Mouse (Mus musculus): ENCODE measurements at regions not wholly inside any gene's neighbourhood (a gene's known extent, or its start where the extent isn't known, plus 50 kb on each side); places are given as distances from the start of the nearest gene placed in this dataset.

DNA sequence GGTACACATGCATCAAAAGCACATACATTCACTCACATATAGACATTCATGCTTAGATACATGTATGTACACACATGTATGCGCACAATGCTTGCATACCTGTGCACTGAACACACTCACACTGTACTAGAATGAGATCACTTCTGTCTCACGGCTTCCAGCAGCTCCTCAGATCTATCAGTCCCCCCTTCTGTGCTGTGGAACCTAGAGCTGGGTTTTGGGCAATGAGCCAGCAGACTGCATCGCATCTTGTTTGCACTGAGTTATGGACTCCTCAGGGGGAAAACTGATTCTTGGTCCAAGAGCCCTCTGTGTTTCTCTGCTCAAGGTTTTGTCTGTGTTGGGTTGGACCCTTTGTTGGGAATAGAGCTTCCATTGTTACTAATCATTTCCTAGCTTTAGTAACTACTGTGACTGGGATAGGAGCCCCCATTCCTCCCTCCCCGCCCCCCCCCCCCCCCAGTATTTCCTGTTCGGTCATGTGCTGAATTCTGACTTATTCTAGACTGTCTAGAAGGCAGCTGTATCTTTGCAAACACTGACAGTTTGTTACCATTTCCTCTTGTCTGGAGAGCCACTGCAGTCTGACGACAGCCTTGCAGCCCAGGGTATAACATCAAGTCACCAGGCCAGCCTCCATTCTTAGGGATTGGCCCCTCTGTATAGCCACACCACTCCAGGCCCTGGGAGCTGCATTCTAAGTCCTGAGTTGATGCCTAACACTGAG, 101.3 kb downstream of the Tpra1 start:
- Histone ChIP-seq H3K4me1 (ENCODE audit: control insufficient read depth, insufficient read depth, low read length) (no peaks in the 10 kb centered on the region), H3K27ac (ENCODE audit: insufficient read depth, low read length) (no peak overlapping the region), H3K4me3 (ENCODE audit: insufficient read depth, low read length) (no peak overlapping the region)
- TF ChIP-seq CTCF (IDR thresholded peaks at IDR 0.05; ENCODE audit: extremely low read depth, insufficient read depth, low read length) (no peak), POLR2A (IDR thresholded peaks at IDR 0.05; ENCODE audit: extremely low read depth, insufficient read depth, low read length) (no peak)

DNA sequence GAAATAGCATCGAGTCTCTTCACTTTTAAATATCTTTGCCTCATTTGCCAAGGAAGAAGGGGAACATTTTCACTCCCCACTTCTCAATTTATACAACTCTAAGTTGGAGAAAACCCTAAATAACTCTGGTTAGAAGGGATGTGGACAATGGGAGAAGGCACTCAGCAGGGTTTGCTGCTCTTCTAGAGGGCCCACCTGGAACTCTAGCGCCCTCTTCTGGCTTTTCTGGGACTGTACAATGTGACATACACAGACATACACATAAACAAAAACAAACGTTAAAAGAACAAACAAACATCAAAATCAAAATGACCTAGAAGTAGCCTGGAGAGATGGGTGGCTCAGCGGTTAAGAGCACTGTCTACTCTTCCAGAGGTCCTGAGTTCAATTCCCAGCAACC, 103.0 kb downstream of the Tpra1 start:
- Histone ChIP-seq H3K4me3 (ENCODE audit: insufficient read depth, low read length) (no peak overlapping the region), H3K4me1 (ENCODE audit: control insufficient read depth, insufficient read depth, low read length) (no peaks in the 10 kb centered on the region), H3K27ac (ENCODE audit: insufficient read depth, low read length) (no peak overlapping the region)
- TF ChIP-seq POLR2A (IDR thresholded peaks at IDR 0.05; ENCODE audit: extremely low read depth, insufficient read depth, low read length) (no peak), CTCF (IDR thresholded peaks at IDR 0.05; ENCODE audit: extremely low read depth, insufficient read depth, low read length) (no peak)

DNA sequence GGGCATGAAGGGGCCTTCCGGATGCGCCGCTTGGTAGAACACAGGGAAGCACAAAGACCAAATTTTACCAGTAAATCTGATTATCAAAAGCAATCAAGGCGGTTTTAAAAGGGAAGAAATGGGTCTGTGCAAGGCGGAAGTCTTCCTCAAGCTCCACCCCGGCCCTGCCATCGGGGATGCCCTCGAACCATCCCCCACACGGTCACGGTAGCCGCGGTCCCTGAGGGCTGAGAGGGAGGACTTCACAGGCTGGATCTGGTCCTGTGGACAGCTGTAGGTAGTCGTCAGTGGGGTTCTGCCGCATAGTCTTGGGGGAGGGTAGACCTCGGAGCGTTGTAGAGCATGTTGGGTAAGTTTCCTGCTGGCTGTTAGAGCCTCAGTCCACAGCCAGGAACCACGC, 104.9 kb downstream of the Tpra1 start:
- Histone ChIP-seq H3K4me1 (ENCODE audit: control insufficient read depth, insufficient read depth, low read length) (no peaks in the 10 kb centered on the region), H3K4me3 (ENCODE audit: insufficient read depth, low read length) (no peak overlapping the region), H3K27ac (ENCODE audit: insufficient read depth, low read length) (no peak overlapping the region)
- TF ChIP-seq CTCF (IDR thresholded peaks at IDR 0.05; ENCODE audit: extremely low read depth, insufficient read depth, low read length) (no peak), POLR2A (IDR thresholded peaks at IDR 0.05; ENCODE audit: extremely low read depth, insufficient read depth, low read length) (no peak)

DNA sequence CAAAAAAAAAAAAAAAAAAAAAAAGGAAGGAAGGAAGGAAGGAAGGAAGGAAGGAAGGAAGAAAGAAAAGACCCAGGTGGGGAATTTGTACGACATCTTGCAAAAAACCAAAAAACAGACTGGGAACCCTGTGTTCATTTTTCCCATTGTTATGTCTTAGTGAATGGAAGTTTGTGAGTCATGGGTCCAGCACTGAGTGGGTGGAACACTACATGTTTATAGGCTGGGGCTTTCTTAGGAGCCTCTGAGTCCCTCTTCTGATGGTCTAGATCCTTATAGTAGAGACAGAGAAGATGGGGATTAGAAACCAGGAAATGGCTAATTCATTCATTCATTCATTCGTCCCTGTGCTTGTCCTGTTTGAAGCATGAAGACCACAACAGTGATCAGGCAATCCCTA, 105.5 kb downstream of the Tpra1 start:
- no peaks in the 10 kb centered on the region for H3K4me1 ChIP-seq (ENCODE audit: control insufficient read depth, insufficient read depth, low read length)
- H3K4me3 ChIP-seq (ENCODE audit: insufficient read depth, low read length) = no peak overlapping the region
- H3K27ac ChIP-seq (ENCODE audit: insufficient read depth, low read length) = no peak overlapping the region
- TF ChIP-seq CTCF (IDR thresholded peaks at IDR 0.05; ENCODE audit: extremely low read depth, insufficient read depth, low read length) (no peak), POLR2A (IDR thresholded peaks at IDR 0.05; ENCODE audit: extremely low read depth, insufficient read depth, low read length) (no peak)

DNA sequence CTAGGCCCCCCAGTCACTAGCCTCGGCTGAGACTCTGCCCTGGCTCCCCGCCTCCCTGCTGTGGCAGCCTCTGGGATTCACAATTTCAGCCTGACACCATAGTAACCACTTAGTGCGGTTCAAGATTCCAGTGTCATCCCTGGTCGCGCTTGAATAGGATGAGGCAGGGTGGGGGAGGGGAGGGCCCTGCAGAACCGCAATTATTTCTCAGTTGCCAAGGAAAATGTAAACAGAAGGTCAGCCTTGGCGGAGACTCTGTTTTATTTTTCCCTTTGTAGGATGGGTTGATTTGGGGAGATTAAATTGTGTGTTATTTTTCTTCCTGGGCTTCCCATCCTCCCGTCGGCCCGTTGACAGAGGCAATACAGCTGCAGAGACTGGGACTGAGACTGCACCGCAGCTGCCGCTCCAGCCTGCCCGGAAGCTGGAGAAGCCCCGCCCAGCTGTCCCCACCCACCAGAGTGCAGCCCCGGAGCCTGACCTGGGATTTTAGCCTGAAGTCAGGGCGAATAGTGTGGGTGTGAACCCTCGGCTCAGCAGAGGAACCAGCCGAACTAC, 106.6 kb downstream of the Tpra1 start:
- H3K27ac ChIP-seq (ENCODE audit: insufficient read depth, low read length) = no peak overlapping the region
- H3K4me3 ChIP-seq (ENCODE audit: insufficient read depth, low read length) = no peak overlapping the region
- H3K4me1 ChIP-seq (ENCODE audit: control insufficient read depth, insufficient read depth, low read length) = no peaks in the 10 kb centered on the region
- TF ChIP-seq CTCF (IDR thresholded peaks at IDR 0.05; ENCODE audit: extremely low read depth, insufficient read depth, low read length) (no peak), POLR2A (IDR thresholded peaks at IDR 0.05; ENCODE audit: extremely low read depth, insufficient read depth, low read length) (no peak)

DNA sequence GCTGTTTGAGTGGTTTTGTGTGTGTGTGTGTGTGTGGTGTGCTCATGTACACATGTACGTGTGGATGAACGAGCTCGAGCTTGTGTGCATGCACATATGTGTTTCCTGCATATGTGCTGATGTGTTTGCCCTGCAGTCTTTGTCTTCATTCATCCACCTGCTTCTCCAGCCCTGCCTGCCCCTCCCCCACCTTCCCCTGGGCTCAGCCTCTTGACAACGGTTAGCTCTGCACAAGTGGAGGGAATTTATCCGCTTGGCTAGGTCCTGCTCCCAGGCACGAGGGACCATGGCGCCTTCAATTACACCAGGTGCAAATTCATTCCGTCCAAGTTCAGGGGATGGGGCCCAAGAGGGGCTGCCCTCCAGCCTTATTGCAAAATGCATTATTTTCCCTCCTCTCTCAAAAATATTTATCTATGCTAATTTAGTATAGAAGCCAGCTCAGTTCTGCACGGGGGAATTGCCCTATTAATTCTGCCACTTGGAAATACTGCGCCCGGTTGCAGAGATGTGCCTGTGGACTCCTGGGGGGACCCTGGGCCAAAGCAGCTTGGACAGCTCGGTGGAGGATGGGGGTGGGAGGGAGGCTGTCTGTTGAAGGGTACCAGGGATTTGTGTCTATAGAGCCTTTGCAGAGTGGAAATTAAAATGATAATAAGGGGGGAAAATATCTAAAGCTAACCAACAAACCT, 111.1 kb downstream of the Tpra1 start:
- TF ChIP-seq CTCF (IDR thresholded peaks at IDR 0.05; ENCODE audit: extremely low read depth, insufficient read depth, low read length) (no peak), POLR2A (IDR thresholded peaks at IDR 0.05; ENCODE audit: extremely low read depth, insufficient read depth, low read length) (no peak)
- no peak overlapping the region for H3K4me3 ChIP-seq (ENCODE audit: insufficient read depth, low read length)
- no peaks in the 10 kb centered on the region for H3K4me1 ChIP-seq (ENCODE audit: control insufficient read depth, insufficient read depth, low read length)
- no peak overlapping the region for H3K27ac ChIP-seq (ENCODE audit: insufficient read depth, low read length)

DNA sequence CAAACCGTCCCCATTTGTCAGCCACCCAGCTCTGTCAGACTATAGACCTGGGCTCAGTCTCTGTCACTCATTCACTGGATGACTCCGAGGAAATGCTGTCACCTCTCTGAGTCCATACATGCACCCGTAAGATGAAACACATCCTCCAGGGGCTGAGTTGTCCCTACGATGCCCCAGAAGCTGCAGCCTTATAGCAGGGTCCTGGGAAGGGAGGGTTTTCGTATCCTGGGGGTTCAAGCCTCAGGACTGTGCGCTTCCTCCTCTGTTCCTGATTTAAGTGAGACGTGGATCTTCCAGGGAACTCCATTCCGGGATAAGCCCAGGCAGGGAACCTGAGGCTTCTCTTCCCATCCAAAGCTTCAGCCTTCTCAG, 111.6 kb downstream of the Tpra1 start:
- no peak for TF ChIP-seq CTCF (IDR thresholded peaks at IDR 0.05; ENCODE audit: extremely low read depth, insufficient read depth, low read length)
- no peak for TF ChIP-seq POLR2A (IDR thresholded peaks at IDR 0.05; ENCODE audit: extremely low read depth, insufficient read depth, low read length)
- Histone ChIP-seq H3K4me3 (ENCODE audit: insufficient read depth, low read length) (no peak overlapping the region), H3K4me1 (ENCODE audit: control insufficient read depth, insufficient read depth, low read length) (no peaks in the 10 kb centered on the region), H3K27ac (ENCODE audit: insufficient read depth, low read length) (no peak overlapping the region)

DNA sequence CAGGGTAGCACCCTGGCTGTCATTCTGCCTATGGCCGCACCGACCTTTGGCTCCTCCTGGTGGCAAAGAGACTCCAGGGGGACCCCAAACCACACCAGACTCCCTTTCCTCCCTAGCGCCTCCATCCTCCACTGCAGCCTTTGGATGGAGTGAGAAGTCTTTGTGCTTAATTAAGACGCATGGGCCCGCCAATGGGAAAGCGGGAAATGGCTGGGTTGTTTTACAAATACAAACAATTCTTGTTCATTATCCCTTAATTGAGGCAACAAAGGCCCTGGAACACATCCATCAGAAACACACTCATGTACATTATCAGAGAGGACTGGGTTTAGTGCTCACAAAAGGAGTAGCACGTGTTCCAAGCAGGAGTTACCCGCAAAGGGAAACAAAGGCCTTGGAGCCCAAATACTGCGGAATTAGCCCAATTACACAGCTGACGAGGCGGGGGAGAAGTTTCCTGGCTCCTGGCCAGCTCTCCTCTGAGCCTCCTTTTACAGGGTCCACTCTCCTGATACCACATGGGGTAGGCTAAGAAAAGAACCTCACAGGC, 122.1 kb downstream of the Tpra1 start:
- Histone ChIP-seq H3K4me1 (ENCODE audit: control insufficient read depth, insufficient read depth, low read length) (no peaks in the 10 kb centered on the region), H3K27ac (ENCODE audit: insufficient read depth, low read length) (no peak overlapping the region), H3K4me3 (ENCODE audit: insufficient read depth, low read length) (no peak overlapping the region)
- TF ChIP-seq CTCF (IDR thresholded peaks at IDR 0.05; ENCODE audit: extremely low read depth, insufficient read depth, low read length) (no peak), POLR2A (IDR thresholded peaks at IDR 0.05; ENCODE audit: extremely low read depth, insufficient read depth, low read length) (no peak)

DNA sequence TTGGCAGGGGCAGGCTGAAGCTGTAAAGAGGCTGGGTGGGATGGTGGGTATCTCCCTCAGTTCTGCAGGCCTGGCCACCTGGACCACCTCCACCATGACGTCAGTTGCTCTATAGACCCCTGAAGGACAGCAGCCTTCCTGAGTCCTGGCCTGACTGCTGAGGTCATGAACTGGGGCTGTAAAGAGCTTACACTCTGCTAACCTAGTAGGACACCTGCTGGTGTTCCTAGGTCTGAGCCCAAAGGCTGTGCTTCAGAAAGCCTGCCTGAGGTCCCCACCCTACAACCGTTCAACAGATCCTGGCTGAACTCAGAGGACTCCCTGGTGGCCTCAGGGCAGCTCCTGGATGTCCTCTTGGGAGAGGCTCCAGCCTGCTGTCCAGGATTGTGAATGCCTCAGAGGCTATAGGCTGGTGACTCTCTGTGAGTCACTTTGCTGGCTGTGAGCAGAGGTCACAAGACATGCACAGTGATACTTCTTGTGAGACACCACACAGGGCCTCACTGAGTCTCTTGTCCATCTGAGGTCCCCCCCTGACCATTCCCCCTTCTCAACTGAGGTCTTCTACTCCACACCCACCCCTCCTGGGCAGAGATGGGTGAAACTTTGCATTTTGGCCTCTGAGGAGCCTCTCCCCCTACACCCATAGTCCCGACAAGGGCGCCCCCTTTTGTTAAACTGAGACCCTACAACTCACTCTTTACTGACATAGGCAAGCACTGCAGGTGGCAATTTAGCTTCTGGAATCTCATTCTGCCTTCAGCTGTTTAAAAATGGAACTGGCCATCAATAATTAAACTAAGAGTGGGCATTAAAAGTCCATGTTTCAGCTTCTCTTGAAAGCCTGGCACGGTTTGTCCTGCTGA, 131.6 kb downstream of the Tpra1 start:
- Histone ChIP-seq H3K4me1 (ENCODE audit: control insufficient read depth, insufficient read depth, low read length) (peaks cover 4% of the 10 kb centered on the region), H3K4me3 (ENCODE audit: insufficient read depth, low read length) (no peak overlapping the region), H3K27ac (ENCODE audit: insufficient read depth, low read length) (no peak overlapping the region)
- TF ChIP-seq POLR2A (IDR thresholded peaks at IDR 0.05; ENCODE audit: extremely low read depth, insufficient read depth, low read length) (no peak), CTCF (IDR thresholded peaks at IDR 0.05; ENCODE audit: extremely low read depth, insufficient read depth, low read length) (no peak)

All from cortical plate, adult 2 months (tissue).